Mouse (Mus musculus) activated CD4-positive, CD25-positive, alpha-beta regulatory T cell (primary cell): ENCODE data around the gene Cfc1. TPM values are rescaled to one million over a fixed set of nuclear protein-coding genes. Genes with fewer than 3 reads are reported as not detected.

Source experiments
- polyA plus RNA-seq, 2 experiments: library from polyadenylated mRNA; unstranded; fragments of 100-300 nt; shearing (Covaris generic); gene quantifications; one replicate each; pipeline ENCODE4 v1.2.1; 2017

The Cfc1 gene
- under 1 TPM in 1 of 2 experiments, not detected in 1; 0.39 TPM for polyA plus RNA-seq

DNA sequence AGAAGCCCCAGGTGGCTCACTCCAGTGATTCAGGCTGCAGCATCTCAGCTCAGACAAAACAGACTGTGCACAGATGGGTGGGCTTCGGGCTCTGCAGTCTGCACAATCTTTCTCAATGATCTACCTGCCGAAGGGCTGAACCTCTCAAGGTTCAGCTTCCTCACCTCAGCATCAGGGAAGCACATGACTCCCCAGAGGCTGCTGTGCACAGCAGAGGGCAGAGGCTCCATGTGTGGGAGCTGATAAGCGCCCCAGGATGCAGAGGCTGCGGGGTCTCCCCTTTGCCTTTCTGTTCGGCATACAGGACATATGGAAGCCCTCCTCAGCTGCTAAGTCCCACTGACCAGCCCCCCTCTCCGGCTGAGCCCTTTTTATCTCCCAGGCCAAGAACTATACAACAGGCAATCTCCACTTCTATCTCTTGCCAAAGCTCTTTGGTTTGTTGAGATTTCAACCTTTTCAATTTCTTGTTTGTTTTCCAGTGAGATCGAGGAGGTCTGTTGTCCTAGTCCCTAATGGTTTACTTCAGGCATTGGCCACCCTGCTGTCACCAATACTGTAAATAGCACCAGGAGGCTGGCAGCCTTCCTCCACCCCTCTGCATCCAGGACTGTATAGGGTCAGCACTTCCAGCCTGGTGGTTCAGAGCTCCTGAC lies at the start of gene Cfc1:
Gene Cfc1, plus strand, starts transcription at position 606 of the 656 bp plus-strand sequence.

DNA sequence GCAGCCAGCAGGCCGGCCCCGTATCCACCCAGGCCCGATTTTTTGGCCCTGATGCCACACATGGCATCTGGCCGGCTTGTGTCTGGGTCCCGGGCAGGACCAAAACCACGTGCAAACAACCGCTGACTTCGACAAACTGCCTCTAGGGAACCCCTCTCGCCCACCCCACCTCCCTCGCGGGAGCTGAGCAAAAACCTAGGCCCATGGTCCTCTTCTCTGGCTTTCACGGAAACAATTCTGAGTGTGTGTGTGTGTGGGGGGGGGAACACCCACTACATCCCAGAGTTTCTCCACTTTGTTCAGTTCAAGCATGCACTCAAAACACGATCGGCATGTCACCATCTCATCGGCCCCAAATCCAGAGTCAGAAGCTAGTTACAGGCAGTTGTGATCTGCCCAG lies 25.4 kb downstream of the Cfc1 start, which contains the start of gene Prss40:
Gene Prss40, minus strand, starts transcription at position 101 of the 400 bp plus-strand sequence.

DNA sequence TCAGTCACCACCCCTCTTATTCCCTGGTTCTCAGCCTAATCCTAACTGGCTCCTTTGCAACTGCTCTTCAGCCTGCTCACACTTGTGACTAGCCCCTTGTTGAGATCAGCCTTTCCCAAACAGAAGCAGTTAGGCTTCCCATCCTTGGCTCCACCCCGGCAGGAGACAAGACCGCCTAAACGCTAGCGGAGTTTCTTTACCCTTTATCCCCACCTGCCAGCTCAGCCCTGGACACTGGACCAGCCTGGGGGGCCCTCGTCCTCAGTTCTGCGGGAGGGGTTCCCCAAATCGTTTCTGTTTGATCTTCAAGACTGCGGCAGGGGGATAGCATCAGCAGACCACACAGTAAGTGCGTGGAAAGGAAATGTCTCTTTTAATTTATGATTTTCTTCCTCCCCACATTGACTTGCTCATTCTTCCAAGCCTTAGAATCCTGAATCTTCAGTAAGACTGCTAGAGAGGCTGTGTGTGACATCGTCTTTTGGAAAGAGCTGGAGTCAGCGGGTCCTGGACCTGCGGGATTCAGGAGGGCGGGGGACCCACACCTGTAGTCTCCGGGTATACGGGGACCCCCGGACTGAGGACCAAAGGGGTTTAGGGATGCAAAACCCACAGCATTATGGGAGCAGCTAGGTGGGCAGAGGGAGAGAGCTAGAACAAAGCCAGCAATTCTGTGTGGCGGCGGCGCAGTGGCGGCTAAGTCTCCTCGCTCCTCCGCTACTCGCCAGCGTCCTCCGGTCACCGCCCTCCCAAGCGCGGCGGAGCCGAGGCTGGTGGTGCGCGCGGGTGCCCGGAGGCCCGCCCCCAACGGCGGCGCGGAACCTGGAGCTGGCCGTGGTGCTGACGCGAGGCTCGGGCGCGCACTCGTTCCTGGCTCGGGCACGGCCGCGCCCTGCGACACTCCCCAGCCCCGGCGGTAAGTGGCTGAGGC lies 43.7 kb downstream of the Cfc1 start, which contains the start of gene Amer3:
Gene Amer3, plus strand, starts transcription at position 807 of the 931 bp plus-strand sequence.

Other genes with a start within 250 kb of the Cfc1 start
- 10 to 100 TPM; 50.1 to 64.6 TPM for gene Ccdc115, start 96.0 kb upstream of the Cfc1 start, polyA plus RNA-seq
- 100 to 1,000 TPM; 119 to 136 TPM for gene Imp4, start 95.8 kb upstream of the Cfc1 start, polyA plus RNA-seq
- 100 to 1,000 TPM; 324 to 383 TPM for gene Ptpn18, start 75.9 kb upstream of the Cfc1 start, polyA plus RNA-seq
- not detected for gene Prss39, start 37.2 kb upstream of the Cfc1 start, polyA plus RNA-seq
- not detected for gene Prss40, start 25.3 kb downstream of the Cfc1 start, polyA plus RNA-seq
- gene Amer3, start 44.0 kb downstream of the Cfc1 start, polyA plus RNA-seq, result not detected